Mouse (Mus musculus) frontal cortex, postnatal 36 days (tissue): ENCODE results near the gene H2-Q1.
"Not testable (repeated sequence)": the region's sequence is repeated elsewhere in the genome, so short reads cannot be mapped to it uniquely, and the experiment has no call there.

Source experiments
- DNase-seq, 2 experiments: peaks; one replicate each; pipeline ENCODE4 v3.0.0; 2022; ENCODE audit warnings: low spot score in 2 of 2

Gene H2-Q1

DNA sequence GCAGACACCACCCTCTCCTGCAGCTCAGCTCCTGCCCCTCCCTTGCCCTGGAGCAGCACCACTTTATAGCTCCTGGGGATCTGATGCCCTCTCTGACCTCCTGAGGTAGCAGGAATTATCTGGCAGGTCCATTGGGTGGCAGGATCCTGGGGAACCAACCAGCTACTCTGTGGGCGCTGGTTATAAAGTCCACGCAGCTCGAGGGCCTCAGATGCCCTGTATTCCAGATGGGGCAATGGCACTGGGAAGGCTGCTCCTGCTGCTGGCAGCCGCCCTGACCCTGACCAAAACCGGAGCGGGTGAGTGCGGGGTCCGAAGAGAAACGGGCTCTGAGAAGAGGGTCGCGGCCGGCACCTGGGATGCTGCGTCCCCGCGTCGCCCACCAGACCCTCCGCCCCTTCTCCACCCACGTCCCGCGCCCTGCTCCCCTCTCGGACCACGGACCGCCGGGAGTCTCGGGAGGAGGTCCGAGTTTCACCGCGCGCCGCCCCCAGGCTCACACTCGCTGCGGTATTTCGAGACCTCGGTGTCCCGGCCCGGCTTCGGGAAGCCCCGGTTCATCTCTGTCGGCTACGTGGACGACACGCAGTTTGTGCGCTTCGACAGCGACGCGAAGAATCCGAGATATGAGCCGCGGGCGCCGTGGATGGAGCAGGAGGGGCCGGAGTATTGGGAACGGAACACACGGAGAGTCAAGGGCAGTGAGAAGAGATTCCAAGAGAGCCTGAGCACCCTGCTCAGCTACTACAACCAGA is at the start of gene H2-Q1:
TSS of gene H2-Q1 (plus strand) at position 79 of the 755 bp plus-strand sequence.
- no peak for DNase-seq

- no peak for DNase-seq
These were observed 48.0 kb upstream of the H2-Q1 start for GRCm38 (mm10) chr17:35272249-35272648.

DNA sequence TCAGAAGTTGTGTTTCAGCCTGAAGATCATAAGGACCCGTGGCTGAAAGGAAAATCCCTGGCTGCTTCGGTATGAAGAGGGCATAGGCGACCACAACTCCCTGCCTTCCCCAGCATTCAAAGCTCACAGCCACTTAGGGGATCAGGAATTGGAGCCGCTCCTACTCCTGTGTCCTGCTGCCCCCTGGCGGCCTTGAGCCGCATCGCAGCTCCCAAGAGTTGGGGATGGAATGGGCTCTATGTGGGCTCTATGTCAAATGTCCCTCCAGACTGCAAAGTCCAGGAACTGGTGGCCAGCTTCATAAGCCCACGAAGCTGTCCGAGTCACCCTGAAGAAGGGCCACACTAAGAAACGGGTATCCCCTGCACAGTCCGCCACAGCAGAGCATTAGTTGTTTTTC is 45.4 kb upstream of the H2-Q1 start:
- DNase-seq = peak; percentile 78 to 85

GRCm38 (mm10) chr17:35276304-35276864 is 43.8 kb upstream of the H2-Q1 start:
- no peak for DNase-seq

DNA sequence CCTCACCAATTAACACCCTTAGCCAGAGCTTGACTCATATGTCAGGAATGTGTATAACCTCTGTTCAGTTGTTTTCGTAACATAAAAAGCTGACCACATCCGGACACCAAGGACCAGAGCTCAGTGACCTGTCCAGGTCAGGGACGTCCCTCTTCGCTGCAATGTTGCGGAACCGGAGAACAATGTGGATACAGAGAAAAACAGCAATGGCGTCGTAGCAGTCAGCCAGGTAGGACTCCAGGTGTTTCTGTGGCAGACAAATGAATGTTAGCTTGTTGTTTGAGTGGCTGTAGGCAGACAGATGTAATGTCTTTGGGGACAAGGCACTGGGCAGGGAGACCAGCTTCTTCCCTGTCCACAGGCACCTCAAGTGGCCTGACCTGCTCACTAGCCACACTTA is 42.2 kb upstream of the H2-Q1 start:
- DNase-seq = no peak

GRCm38 (mm10) chr17:35278957-35279688 is 41.1 kb upstream of the H2-Q1 start:
- no peak for DNase-seq

DNA sequence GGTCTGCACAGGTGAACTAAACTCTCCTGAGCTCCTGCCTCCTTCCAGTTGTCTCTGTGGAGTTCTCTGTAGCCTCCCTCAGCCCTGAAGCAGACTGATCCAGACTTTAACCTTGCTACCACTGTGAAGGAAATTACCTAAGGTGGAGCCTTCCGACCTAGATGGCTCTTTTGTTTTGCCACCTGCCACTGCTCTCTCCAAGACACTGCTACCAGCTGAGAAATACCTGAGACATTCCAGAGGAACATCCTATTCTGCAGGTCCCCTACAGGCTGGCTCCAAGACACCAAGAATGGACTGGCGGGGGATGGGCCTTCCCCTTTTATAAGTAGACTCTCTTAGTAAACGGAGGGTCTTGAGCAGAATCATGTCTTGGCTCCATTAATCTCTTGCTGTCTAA is 39.9 kb upstream of the H2-Q1 start:
- no peak for DNase-seq

DNA sequence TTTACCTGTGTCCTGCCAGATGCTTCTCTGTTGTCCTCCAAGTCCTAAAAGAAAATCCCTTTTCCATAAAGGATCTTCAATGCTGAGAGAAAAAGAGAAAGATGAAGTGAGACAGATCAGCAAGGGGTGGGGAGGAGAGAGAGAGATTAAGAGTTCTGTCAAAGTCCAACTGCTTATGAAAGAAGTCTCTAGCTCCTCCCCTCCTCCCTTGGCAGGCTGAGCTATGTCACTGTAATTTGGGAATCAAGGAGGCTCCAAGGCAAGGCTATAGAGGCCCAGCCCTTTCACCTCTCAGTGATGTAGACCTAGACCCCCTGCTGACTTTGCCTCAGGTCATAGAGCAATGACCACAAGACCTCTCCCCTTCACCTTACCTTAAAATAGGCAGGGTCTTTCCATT is 34.8 kb upstream of the H2-Q1 start:
- no peak for DNase-seq

DNA sequence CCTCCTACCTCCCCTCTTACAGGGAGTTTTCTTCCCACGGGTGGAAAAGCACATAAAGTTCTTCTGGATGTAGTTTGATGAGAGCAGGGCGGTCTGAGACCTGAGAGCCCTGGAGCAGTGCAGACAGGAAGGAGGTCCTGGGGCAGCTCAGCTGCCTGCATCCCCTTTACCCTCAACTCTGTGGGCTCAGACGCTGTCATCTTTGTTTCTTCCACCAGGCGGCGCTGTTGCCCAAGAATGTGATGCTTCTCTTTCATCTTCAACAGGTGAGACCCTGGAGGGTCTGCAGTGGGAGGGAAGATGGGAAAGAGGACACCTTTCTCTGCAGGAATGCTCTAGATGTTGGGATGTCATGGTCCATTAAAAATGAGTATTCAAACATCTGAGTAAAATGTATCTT is 24.4 kb upstream of the H2-Q1 start:
- peak; percentile 36 to 46 for DNase-seq

DNA sequence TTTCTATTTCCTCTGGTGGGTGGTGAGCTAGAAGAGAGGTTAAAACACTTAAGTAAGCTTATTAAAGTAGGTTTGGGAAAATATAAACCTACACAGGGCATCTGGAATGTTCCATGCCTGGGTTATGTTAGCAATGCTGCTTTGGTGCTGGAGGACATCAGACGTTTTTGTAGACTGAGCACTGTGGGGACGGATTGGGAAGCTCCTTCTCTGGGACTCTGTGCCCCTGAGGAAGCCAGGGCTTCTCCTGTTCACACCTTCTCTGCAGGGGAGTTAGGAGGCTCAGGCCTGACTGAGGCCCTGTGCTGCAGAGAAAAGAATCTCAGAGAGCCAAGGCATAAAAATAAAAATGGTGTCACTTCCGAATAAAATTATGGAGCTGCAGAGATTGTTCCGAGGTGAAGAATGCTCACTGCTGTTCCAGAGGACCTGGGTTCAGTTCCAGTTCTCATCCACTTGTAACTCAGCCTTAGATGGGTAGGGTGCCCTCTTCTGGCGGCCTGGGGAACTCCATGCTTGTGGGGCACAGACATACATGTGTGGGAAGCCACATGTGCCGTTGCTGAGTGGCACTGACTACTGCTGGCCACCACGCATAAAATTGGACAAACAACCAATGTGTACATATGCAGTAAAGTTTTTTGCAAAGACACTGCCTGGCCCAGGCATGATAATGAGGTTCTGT is 19.8 kb upstream of the H2-Q1 start:
- not testable (repeated sequence) for DNase-seq

DNA sequence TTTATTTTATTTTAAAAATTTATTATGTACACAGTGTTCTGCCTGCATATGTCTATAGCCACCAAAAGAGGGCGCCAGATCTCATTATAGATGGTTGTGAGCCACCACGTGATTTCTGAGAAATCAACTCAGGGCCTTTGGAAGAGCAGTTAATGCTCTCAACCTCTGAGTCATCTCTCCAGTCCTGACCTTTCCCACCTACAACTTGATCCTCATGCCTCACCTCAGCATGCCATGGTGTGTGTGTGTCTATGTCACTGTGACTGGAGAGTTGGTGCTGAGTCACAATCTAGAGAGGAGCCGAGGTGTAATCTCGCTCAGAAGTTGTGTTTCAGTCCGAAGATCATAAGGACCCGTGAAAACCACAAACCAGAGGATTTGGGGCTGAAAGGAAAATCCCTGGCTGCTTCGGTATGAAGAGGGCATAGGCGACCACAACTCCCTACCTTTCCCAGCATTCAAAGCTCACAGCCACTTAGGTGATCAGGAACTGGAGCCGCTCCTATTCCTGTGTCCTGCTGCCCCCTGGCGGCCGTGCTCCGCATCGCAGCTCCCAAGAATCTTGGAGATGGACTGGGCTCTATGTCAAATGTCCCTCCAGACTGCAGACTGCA is 18.5 kb upstream of the H2-Q1 start:
- DNase-seq = peak; percentile 87 to 90

DNA sequence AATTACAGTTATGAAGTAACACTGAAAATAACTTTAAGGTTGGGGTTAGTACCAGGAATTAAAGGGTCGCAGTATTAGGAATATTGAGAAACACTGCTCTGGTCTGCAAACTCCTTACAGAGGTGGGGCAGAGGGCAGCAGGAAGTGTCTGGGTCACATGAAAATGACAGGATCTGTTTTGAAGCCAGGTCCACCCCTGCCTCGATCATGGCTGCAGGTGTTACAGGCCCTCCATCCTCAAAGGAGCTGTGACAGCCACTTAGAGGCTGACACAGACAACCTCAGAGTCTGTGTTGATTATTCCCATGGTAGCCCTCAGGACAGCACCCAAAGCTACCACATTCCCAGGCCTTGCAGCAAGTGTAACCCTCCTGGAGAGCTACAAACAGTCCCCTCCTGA is 16.9 kb upstream of the H2-Q1 start:
- no peak for DNase-seq

- no peak for DNase-seq
These were observed 16.4 kb upstream of the H2-Q1 start for GRCm38 (mm10) chr17:35303756-35304350.

DNA sequence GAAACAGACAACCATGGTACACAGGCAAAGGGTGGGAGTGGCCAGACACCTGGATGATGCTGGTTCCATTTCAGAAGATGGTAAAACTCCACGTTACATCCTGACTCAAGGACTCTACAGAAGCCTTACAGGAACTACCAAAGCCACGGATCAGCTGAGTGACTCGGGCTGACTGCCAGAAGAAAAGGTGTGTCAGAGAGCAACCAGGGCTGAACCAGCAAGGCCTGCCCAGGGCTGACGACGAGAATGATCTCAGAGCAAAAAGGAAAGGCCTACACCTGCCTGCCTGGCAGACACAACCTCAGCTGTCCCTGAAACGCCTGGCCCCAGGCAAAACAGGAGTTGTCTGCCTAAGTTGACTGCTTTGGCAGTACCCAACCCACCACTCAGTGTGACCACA is 15.7 kb upstream of the H2-Q1 start:
- no peak for DNase-seq

- DNase-seq = not testable (repeated sequence)
These were observed 15.3 kb upstream of the H2-Q1 start for GRCm38 (mm10) chr17:35304921-35305320.

GRCm38 (mm10) chr17:35318671-35319070 is 1.5 kb upstream of the H2-Q1 start:
- DNase-seq = no peak

DNA sequence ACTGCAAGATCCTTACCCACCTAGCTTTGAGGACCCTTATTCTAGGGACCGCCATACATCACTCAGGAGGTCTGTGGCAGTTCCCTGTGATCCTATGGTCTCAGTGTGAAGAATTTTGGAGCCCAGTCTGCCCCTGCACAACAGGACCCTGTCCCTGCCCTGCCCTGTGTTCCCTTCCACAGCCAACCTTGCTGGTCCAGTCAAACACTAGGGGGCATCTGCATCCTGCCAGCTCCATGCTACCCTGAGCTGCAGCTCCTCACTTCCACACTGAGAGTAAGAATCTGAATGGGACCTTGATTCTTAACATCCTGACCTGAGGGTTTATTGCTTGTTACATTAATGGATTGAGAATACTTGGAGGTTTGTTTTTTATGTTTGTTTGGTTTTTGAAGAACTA is 4.9 kb downstream of the H2-Q1 start:
- DNase-seq = not testable (repeated sequence)

- DNase-seq = not testable (repeated sequence)
These were observed 5.8 kb downstream of the H2-Q1 start for GRCm38 (mm10) chr17:35326000-35326399.

- not testable (repeated sequence) for DNase-seq
These were observed 9.5 kb downstream of the H2-Q1 start for GRCm38 (mm10) chr17:35329714-35330113.

GRCm38 (mm10) chr17:35331546-35331945 is 11.3 kb downstream of the H2-Q1 start:
- DNase-seq = not testable (repeated sequence)

DNA sequence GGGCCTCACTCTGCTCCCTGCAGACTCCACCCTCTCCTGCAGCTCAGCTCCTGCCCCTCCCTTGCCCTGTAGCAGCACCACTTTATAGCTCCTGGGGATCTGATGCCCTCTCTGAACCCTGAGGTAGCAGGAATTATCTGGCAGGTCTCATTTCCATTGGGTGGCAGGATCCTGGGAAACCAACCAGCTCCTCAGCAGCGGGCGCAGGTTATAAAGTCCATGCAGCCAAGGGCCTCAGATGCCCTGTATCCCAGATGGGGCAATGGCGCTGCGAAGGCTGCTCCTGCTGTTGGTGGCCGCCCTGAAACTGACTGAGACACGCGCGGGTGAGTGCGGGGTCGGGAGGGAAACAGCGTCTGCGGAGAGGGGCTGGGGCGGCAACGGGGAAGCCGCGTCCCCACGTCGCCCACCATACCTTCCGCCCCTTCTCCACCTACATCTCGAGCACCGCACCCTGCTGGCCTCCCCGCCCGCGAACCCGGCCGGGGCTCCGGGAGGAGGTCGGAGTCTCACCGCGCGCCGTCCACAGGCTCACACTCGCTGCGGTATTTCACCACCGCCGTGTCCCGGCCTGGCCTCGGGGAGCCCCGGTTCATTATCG is 22.0 kb downstream of the H2-Q1 start, which contains the start of gene H2-Q2:
TSS of gene H2-Q2 (plus strand) at position 172 of the 601 bp plus-strand sequence.
- DNase-seq = no peak
